Mouse (Mus musculus): Measurements from ENCODE around the gene Il18.
"Not testable (repeated sequence)": the region's sequence is repeated elsewhere in the genome, so short reads cannot be mapped to it uniquely, and the experiment has no call there.

The Il18 gene

DNA sequence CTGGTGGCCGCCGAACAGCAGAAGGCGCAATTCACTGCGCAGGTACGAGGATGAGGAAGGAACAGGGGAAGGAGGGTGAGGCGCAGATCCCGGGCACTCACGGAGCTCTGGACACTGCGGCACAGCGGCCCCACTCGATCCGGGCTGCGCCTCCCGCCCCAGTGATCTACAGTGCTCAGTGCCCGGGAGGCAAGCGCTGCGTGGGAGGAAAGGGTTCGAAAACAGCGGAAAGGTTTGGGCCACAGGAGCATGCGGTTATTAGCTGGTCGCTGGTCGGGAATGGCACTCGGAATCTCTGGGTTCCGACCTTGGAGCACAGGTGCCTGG, 49.3 kb downstream of the Il18 start:
- no peak for DNase-seq (ENCODE audit: low read depth)

DNA sequence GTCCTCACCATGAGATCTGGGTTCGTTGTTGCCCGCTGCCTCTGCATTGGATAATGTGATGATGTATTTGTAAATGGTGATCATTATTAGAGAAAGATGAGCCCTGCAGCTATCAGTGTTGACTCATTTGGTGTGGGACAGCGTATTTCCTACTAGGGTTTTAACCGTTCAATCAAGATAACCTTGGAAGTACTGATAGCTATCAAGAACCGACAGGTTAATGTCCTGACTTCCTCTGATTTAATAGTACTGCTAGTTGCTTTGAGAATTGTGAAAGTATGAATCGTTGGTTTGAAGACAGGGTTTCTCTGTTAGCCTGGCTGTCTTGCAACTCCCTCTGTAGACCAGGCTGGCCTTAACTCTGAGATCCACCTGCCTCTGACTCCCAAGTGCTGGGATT, 49.7 kb downstream of the Il18 start:
- DNase-seq (ENCODE audit: low read depth) = no peak

DNA sequence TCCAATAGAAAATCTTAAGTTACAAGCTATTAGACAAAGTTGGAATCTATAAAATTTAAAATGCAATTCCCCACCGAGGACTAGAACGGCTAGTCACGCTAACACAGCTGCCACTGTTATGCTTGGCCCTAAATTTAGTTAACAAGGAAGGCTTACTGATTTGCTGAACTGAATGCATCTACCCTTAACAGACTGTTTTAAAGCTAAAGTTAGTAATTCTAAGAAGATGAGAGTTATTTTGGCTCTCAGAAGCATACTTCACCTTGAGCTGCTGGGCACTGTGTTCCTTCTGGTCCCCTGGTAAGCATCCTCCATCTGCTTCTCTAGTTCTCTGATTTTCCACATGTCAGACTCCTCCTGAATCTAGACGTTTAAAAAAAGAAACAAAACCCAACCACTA, 57.5 kb downstream of the Il18 start:
- DNase-seq (ENCODE audit: low read depth) = no peak

DNA sequence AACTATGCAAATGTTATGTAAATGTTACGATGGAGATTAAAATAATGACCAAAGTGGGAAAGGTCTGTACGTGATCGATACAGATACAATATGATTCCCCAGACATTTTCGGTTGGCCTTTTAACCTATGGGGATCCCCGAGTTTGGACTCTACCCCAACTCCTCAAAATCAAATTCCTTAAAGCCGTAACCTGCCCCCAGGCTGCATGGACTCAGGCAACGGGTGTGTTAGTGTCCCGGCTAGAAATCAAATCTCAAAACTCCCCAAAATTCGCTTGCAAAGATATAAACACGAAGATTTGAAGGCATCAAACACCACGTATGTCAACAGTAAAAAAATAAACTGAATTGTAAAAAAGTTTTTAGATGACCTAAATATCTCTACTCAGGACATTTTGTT, 61.5 kb downstream of the Il18 start:
- DNase-seq (ENCODE audit: low read depth) = no peak

DNA sequence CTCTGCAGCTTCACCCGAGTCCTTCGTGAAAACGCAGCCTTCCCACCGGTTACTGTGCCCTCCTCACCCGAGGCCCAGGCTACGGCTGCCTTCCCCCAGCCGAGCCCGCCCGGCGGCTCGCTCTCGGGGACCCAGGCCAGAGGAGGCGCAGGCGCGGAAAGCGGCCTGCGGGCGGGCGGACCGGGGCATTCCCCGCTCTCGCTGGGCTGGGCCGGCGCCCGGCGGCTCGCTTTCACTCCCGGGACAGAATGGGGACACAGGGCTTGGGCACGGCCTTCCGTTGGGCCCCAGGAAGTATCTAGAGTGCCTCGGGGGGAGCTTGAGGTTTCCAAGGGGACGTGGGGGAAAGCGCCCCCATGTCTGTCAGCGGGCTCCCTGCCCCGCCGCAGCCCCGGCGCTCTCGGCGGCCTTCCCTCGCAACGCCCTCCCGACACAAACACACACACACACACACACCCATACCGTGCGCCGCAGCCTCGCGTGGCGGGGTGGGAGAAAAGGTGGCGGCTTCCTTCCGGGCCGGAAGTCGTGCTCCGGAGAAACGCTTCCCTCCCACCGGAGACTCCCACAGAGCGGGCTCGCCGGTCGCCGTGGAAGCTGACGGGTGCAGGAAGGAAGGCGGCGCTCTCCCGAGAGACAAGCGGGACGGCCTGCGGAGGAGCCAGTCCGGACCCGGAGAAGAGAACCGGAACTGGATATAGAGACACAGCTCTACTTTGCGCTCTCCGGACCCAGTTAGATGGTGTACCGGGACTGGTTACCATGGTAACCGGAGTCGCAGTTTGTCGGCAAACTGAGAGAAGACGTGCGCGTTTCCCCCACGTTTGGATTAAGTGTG, 62.4 kb downstream of the Il18 start, which contains the start of the genes Pih1d2 and Nkapd1:
TSS of gene Pih1d2 (plus strand) at position 556 of the 838 bp plus-strand sequence.
TSS of gene Nkapd1 (minus strand) at position 699 of the 838 bp plus-strand sequence.
- DNase-seq (ENCODE audit: low read depth) = peak; percentile 93

DNA sequence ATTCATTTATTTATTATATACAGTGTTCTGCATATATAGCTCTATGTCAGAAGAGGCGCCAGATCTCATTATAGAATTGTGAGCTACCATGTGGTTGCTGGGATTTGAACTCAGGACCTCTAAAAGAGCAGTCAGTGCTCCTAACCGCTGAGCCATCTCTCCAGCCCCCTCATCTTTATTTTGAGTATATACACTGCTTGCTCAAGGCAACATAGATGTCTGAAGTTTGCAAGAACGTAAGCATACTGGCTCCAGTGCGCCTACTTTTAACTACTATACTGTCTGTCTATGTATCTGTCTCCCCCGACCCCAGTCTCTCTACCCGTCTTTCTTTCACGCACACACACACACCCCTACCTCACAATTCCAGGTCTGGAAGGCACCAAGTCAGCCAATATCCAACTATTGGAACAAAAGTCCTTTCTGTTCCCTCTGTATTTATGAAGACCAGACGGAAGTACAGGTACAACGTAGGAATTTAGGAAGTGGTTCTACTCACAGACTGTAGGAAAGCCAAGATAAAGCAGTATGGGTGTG, 63.2 kb downstream of the Il18 start:
- no peak for DNase-seq (ENCODE audit: low read depth)

DNA sequence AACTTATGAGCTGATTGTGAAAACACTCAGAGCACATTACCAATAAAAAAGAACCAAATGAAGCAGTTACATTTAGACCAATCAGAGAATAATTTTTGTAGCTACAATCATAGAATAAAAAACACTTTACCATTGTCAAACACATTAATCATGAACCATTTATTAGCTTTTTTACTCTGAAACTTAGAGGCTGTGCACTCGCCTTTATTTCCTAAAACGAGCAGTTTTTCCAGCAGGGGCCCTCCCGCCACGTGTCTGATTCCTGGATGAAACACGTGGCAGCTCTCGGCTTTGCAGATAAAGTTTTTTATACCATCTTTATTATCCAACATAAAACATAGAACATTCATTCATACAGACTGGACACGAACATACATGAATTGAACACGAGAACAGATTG, 76.3 kb downstream of the Il18 start:
- DNase-seq (ENCODE audit: low read depth) = not testable (repeated sequence)

Measured in fibroblast of lung, adult 2 months (primary cell).